Mouse (Mus musculus): Measurements from ENCODE around the gene Lemd1. TPM values are rescaled to one million over a fixed set of nuclear protein-coding genes. Genes with fewer than 3 reads are reported as not detected.

The Lemd1 gene
- polyA plus RNA-seq, 2 experiments: not detected

DNA sequence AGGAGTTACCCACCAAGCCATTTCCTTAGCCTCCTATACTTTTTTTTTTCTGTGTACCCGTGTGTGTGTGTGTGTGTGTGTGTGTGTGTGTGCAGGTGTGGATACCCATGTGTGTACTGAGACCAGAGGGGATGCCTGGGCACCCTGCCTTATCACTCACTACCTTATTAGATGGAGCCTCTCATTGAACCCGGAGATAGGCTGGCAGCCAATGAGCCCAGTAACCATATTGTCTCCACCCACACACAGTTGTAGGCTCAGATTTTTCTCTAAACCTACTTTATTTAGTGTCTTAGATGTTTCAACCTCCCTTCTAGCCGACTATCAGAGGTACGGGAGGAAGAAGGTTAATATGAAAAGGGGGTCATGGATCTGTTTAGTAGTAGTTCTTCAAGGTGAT is 4.9 kb upstream of the Lemd1 start:
- Histone ChIP-seq H3K4me3 (ENCODE audit: insufficient read depth in 1 of 2, low read depth in 2 of 2, low read length in 2 of 2) (no peak overlapping the region), H3K9me3 (ENCODE audit: control insufficient read depth, low read length) (no peaks in the 10 kb centered on the region), H3K4me2 (ENCODE audit: low read depth) (no peak overlapping the region), H3K27me3 (ENCODE audit: control insufficient read depth, insufficient read depth, low read length) (peaks cover 32% of the 10 kb centered on the region), H3K9ac (replicated peaks) (no peak overlapping the region), H3K27ac (no peak overlapping the region), H3K4me1 (replicated peaks; ENCODE audit: control insufficient read depth in 2 of 2, insufficient read depth in 2 of 2, low read length in 1 of 2) (no peaks in the 10 kb centered on the region), H3K36me3 (replicated peaks; ENCODE audit: control insufficient read depth, insufficient read depth, low read depth) (no peaks in the 10 kb centered on the region)
- no peak for DNase-seq (ENCODE audit: low read depth in 3 of 3, low spot score in 3 of 3)
- TF ChIP-seq CTCF (IDR thresholded peaks at IDR 0.05; ENCODE audit: low read depth) (no peak), EP300 (IDR thresholded peaks at IDR 0.05; ENCODE audit: low read depth) (no peak)
- no peak for ATAC-seq (ENCODE audit: insufficient read depth)
- WGBS (ENCODE audit: insufficient replicate concordance): 51% methylated on average over 4 of the region's 4 CpGs

DNA sequence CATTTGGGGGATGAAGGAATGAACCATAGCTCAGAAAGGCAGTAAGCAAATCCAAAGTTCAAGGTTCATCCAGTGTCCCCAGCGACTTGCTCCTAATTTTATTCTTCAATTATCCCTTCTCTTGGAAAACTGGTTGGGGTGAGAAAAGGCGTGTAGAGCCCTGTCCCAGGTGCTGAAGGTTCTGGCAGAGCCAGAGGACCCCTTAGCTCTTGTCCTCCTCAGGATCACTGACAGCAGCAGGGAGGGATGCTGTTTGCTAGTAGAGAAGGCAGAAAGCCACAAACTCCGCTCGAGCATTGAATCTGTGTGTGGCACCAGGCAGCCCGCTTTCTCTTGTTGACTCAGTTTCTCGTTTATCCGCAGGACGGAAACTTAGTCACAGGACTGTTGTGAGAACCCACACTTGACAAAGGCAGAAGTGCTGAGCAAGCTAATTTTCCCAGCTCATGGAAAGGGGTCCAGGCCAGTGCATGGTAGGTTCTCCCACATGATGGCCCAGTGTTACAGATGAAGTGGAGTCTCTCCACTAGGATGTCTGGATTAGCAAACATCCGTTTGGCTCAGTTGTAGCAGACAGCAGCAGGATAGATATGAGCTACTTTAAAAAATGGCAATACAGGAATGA is 2.7 kb upstream of the Lemd1 start:
- TF ChIP-seq CTCF (IDR thresholded peaks at IDR 0.05; ENCODE audit: low read depth) (no peak), EP300 (IDR thresholded peaks at IDR 0.05; ENCODE audit: low read depth) (no peak)
- WGBS (ENCODE audit: insufficient replicate concordance): 26% methylated on average over 9 of the region's 9 CpGs
- DNase-seq (ENCODE audit: low read depth in 3 of 3, low spot score in 3 of 3) (no peak), ATAC-seq (ENCODE audit: insufficient read depth) (no peak)
- H3K9me3 ChIP-seq (ENCODE audit: control insufficient read depth, low read length): no peaks in the 10 kb centered on the region
- H3K4me2 ChIP-seq (ENCODE audit: low read depth): no peak overlapping the region
- H3K4me3 ChIP-seq (ENCODE audit: insufficient read depth in 1 of 2, low read depth in 2 of 2, low read length in 2 of 2): no peak overlapping the region
- H3K4me1 ChIP-seq (replicated peaks; ENCODE audit: control insufficient read depth in 2 of 2, insufficient read depth in 2 of 2, low read length in 1 of 2): no peaks in the 10 kb centered on the region
- no peaks in the 10 kb centered on the region for H3K36me3 ChIP-seq (replicated peaks; ENCODE audit: control insufficient read depth, insufficient read depth, low read depth)
- H3K27me3 ChIP-seq (ENCODE audit: control insufficient read depth, insufficient read depth, low read length): peaks cover 53% of the 10 kb centered on the region
- H3K9ac ChIP-seq (replicated peaks): no peak overlapping the region
- no peak overlapping the region for H3K27ac ChIP-seq

DNA sequence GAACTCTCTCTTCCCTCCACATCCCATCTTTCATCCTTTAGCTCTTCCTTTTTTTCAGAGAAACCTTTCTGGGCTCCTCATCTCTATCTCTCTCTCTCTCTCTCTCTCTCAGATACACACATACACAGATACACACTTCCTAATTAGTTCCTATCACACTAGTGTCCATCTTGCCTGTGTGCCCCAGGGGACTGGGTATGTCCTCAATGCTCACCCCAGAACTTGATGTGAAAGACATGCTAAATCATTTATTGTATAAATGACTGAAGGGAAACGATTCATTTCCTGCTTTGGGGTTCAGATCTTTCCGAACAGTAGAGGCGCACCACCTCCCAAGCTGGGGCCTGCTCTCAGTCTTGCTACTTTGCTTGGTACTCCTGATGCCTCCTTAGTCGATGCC is 2.0 kb upstream of the Lemd1 start:
- Histone ChIP-seq H3K9me3 (ENCODE audit: control insufficient read depth, low read length) (no peaks in the 10 kb centered on the region), H3K4me3 (ENCODE audit: insufficient read depth in 1 of 2, low read depth in 2 of 2, low read length in 2 of 2) (no peak overlapping the region), H3K4me1 (replicated peaks; ENCODE audit: control insufficient read depth in 2 of 2, insufficient read depth in 2 of 2, low read length in 1 of 2) (no peaks in the 10 kb centered on the region), H3K9ac (replicated peaks) (no peak overlapping the region), H3K36me3 (replicated peaks; ENCODE audit: control insufficient read depth, insufficient read depth, low read depth) (no peaks in the 10 kb centered on the region), H3K4me2 (ENCODE audit: low read depth) (no peak overlapping the region), H3K27me3 (ENCODE audit: control insufficient read depth, insufficient read depth, low read length) (peaks cover 57% of the 10 kb centered on the region), H3K27ac (no peak overlapping the region)
- TF ChIP-seq CTCF (IDR thresholded peaks at IDR 0.05; ENCODE audit: low read depth) (no peak), EP300 (IDR thresholded peaks at IDR 0.05; ENCODE audit: low read depth) (no peak)
- ATAC-seq (ENCODE audit: insufficient read depth) (no peak), DNase-seq (ENCODE audit: low read depth in 3 of 3, low spot score in 3 of 3) (no peak)
- 28% methylated on average over 4 of the region's 4 CpGs for WGBS (ENCODE audit: insufficient replicate concordance)

DNA sequence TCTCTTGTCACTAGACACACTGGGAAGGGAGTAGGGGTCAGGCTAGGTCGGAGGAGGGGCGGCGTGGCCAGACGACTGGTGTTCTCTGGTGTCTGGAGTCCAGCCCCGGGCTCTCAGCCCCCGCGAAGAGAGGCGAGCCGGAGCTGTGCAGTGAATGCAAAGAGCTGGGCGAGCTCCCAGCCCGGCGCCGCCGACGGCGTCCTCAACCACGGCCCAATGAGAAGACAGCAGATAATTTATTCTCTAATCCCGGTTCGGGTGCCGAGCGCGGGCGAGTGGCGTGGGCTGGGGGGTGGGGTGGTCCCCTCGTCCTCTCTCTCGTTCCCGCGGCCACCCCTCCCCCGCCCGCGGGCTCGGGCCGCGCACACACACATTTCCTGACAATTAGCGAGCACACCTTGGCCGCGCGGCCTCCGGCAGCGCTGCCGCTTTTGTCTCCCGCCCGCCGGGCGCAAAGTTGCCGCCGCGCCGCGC is 1.2 kb upstream of the Lemd1 start:
- Histone ChIP-seq H3K4me3 (ENCODE audit: insufficient read depth in 1 of 2, low read depth in 2 of 2, low read length in 2 of 2) (peak overlapping the region; percentile 24 to 47; a peak in 3 of 4 replicates), H3K9ac (replicated peaks) (no peak overlapping the region)

DNA sequence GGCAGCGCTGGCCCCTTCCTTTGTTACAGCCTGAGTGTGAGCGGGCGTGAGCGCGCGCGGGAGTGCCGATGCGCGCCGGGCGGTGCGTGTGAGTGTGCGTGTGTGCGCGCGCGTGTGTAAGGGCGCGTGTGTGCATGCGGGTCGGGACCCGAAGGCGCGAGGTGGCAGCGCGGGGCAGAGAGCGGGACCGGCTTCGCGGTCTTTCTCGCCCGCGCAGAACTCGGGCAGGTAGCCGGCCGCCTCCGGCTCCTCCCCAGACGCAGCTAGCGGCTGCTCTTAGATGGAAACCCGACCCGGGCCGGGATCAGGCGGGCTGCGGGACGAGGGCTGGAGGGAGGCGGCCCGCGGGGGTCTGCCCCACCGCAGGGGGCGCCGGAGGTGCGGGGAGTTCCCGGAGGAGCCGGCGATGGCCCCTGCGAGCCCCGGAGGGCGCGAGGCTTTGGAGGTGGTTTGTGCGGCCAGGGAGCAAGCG is 574 bp upstream of the Lemd1 start:
- H3K27me3 ChIP-seq (ENCODE audit: control insufficient read depth, insufficient read depth, low read length): peaks cover 57% of the 10 kb centered on the region
- ATAC-seq (ENCODE audit: insufficient read depth): no peak
- H3K4me1 ChIP-seq (replicated peaks; ENCODE audit: control insufficient read depth in 2 of 2, insufficient read depth in 2 of 2, low read length in 1 of 2): no peaks in the 10 kb centered on the region
- no peak for TF ChIP-seq CTCF (IDR thresholded peaks at IDR 0.05; ENCODE audit: low read depth)
- TF ChIP-seq EP300 (IDR thresholded peaks at IDR 0.05; ENCODE audit: low read depth): no peak
- H3K4me3 ChIP-seq (ENCODE audit: insufficient read depth in 1 of 2, low read depth in 2 of 2, low read length in 2 of 2): peak overlapping the region in 1 of 2 experiments; percentile 47; a peak in 2 of 4 replicates
- H3K4me2 ChIP-seq (ENCODE audit: low read depth): peak overlapping the region; percentile 60
- no peak overlapping the region for H3K9ac ChIP-seq (replicated peaks)
- DNase-seq (ENCODE audit: low read depth in 3 of 3, low spot score in 3 of 3): no peak
- no peaks in the 10 kb centered on the region for H3K9me3 ChIP-seq (ENCODE audit: control insufficient read depth, low read length)
- WGBS (ENCODE audit: insufficient replicate concordance): under 1% methylated on average over 55 of the region's 62 CpGs
- no peaks in the 10 kb centered on the region for H3K36me3 ChIP-seq (replicated peaks; ENCODE audit: control insufficient read depth, insufficient read depth, low read depth)
- no peak overlapping the region for H3K27ac ChIP-seq

More for the DNA sequence above, 1.2 kb upstream of the Lemd1 start:
- Histone ChIP-seq H3K9me3 (ENCODE audit: control insufficient read depth, low read length) (no peaks in the 10 kb centered on the region), H3K27ac (no peak overlapping the region), H3K4me2 (ENCODE audit: low read depth) (peak overlapping the region; percentile 60), H3K4me1 (replicated peaks; ENCODE audit: control insufficient read depth in 2 of 2, insufficient read depth in 2 of 2, low read length in 1 of 2) (no peaks in the 10 kb centered on the region), H3K36me3 (replicated peaks; ENCODE audit: control insufficient read depth, insufficient read depth, low read depth) (no peaks in the 10 kb centered on the region), H3K27me3 (ENCODE audit: control insufficient read depth, insufficient read depth, low read length) (peaks cover 57% of the 10 kb centered on the region)
- under 1% methylated on average over 50 of the region's 50 CpGs for WGBS (ENCODE audit: insufficient replicate concordance)
- TF ChIP-seq CTCF (IDR thresholded peaks at IDR 0.05; ENCODE audit: low read depth): no peak
- TF ChIP-seq EP300 (IDR thresholded peaks at IDR 0.05; ENCODE audit: low read depth): no peak
- ATAC-seq (ENCODE audit: insufficient read depth): no peak
- DNase-seq (ENCODE audit: low read depth in 3 of 3, low spot score in 3 of 3): no peak

All from liver, embryonic 14.5 days (tissue).